Mouse (Mus musculus): ENCODE data around the gene Sema6b. TPM values are rescaled to one million over a fixed set of nuclear protein-coding genes. Genes with fewer than 3 reads are reported as not detected.

The Sema6b gene
- total and polyA plus RNA-seq, 3 experiments = 0.71 to 2.2 (median 1.3) TPM

- no peaks in the 10 kb centered on the region for H3K9me3 ChIP-seq (replicated peaks; ENCODE audit: low read length)
- H3K27me3 ChIP-seq (replicated peaks) = no peaks in the 10 kb centered on the region
- no peak overlapping the region for H3K4me2 ChIP-seq (ENCODE audit: insufficient read depth, low read depth, poor library complexity, severe bottlenecking)
- no peak overlapping the region for H3K4me3 ChIP-seq (replicated peaks in 1 of 3; ENCODE audit: low read depth in 2 of 3, low read length in 2 of 3, poor library complexity in 1 of 3)
- no peak overlapping the region for H3K9ac ChIP-seq (ENCODE audit: insufficient read depth, low read depth)
- DNase-seq (ENCODE audit: extremely low read depth) = no peak
- peaks cover 8 to 30% of the 10 kb centered on the region in 2 experiments for H3K4me1 ChIP-seq (ENCODE audit: control insufficient read depth in 1 of 2, insufficient read depth in 2 of 2)
- peaks cover 52 to 77% of the 10 kb centered on the region in 2 experiments for H3K36me3 ChIP-seq (replicated peaks in 1 of 2; ENCODE audit: control insufficient read depth in 1 of 2, insufficient read depth in 1 of 2, low read length in 1 of 2)
- H3K27ac ChIP-seq (ENCODE audit: insufficient read depth, low read depth) = no peak overlapping the region
- TF ChIP-seq USF2 (conservative IDR thresholded peaks at IDR 0.05; ENCODE audit: low read depth, low read length) (no peak), MAZ (IDR thresholded peaks at IDR 0.05; ENCODE audit: low read depth, low read length) (no peak), POLR2AphosphoS2 (IDR thresholded peaks at IDR 0.05; ENCODE audit: low read depth, low read length) (peak; percentile 53; the same call in 1 of the 2 replicates), ZNF384 (IDR thresholded peaks at IDR 0.05; ENCODE audit: low read depth, low read length) (peak; percentile 55), MYC (IDR thresholded peaks at IDR 0.05; ENCODE audit: low read depth, low read length) (no peak), USF1 (IDR thresholded peaks at IDR 0.05; ENCODE audit: low read depth, low read length) (no peak), JUND (conservative IDR thresholded peaks at IDR 0.05; ENCODE audit: low read depth, low read length) (no peak), RAD21 (IDR thresholded peaks at IDR 0.05; ENCODE audit: low read depth, low read length) (no peak), KAT2A (IDR thresholded peaks at IDR 0.05; ENCODE audit: insufficient replicate concordance, low read length) (no peak), JUN (IDR thresholded peaks at IDR 0.05; ENCODE audit: insufficient read depth, low read depth, low read length) (no peak), MEF2A (IDR thresholded peaks at IDR 0.05; ENCODE audit: borderline replicate concordance, low read depth, low read length) (no peak), BHLHE40 (IDR thresholded peaks at IDR 0.05; ENCODE audit: low read depth, low read length) (no peak), ZKSCAN1 (IDR thresholded peaks at IDR 0.05; ENCODE audit: borderline replicate concordance, low read depth, low read length) (no peak), ZMIZ1 (IDR thresholded peaks at IDR 0.05; ENCODE audit: low read depth, low read length) (no peak), E2F4 (IDR thresholded peaks at IDR 0.05; ENCODE audit: insufficient replicate concordance, low read depth, low read length) (no peak)
- dilution Hi-C loops (cut with MboI; ENCODE audit: extremely low pct_ligation_motif_present, extremely low pct_unique_long_range_greater_than_20kb, low sequenced_read_pairs) (no loop called here), in situ Hi-C loops (cut with MboI; ENCODE audit: low pct_ligation_motif_present, low pct_unique_long_range_greater_than_20kb, low sequenced_read_pairs) (no loop called here)
- H3K79me2 ChIP-seq (replicated peaks; ENCODE audit: control insufficient read depth, extremely low read depth, insufficient read depth, poor library complexity, severe bottlenecking) = peaks cover 17% of the 10 kb centered on the region
Observed at GRCm38 (mm10) chr17:56185281-56186141, 45.4 kb upstream of the Sema6b start.

GRCm38 (mm10) chr17:56183658-56184103 lies 43.5 kb upstream of the Sema6b start, which contains the start of gene Mydgf:
Mydgf (minus strand) TSS chr17:56183920.
- Histone ChIP-seq H3K4me2 (ENCODE audit: insufficient read depth, low read depth, poor library complexity, severe bottlenecking) (peak within 1 kb of the TSS; percentile 93), H3K4me3 (replicated peaks in 1 of 3; ENCODE audit: low read depth in 2 of 3, low read length in 2 of 3, poor library complexity in 1 of 3) (peak within 1 kb of the TSS; percentile 97 to 100 (median 98)), H3K36me3 (replicated peaks in 1 of 2; ENCODE audit: control insufficient read depth in 1 of 2, insufficient read depth in 1 of 2, low read length in 1 of 2) (peaks cover 55 to 77% of the 10 kb centered on the region in 2 experiments), H3K27ac (ENCODE audit: insufficient read depth, low read depth) (peak within 1 kb of the TSS; percentile 62), H3K4me1 (ENCODE audit: control insufficient read depth in 1 of 2, insufficient read depth in 2 of 2) (peaks cover 8 to 30% of the 10 kb centered on the region in 2 experiments), H3K9ac (ENCODE audit: insufficient read depth, low read depth) (peak within 1 kb of the TSS; percentile 89), H3K27me3 (replicated peaks) (no peaks in the 10 kb centered on the region), H3K9me3 (replicated peaks; ENCODE audit: low read length) (no peaks in the 10 kb centered on the region), H3K79me2 (replicated peaks; ENCODE audit: control insufficient read depth, extremely low read depth, insufficient read depth, poor library complexity, severe bottlenecking) (peaks cover 17% of the 10 kb centered on the region)
- dilution Hi-C loops (cut with MboI; ENCODE audit: extremely low pct_ligation_motif_present, extremely low pct_unique_long_range_greater_than_20kb, low sequenced_read_pairs) (no loop called here), in situ Hi-C loops (cut with MboI; ENCODE audit: low pct_ligation_motif_present, low pct_unique_long_range_greater_than_20kb, low sequenced_read_pairs) (no loop called here)
- peak; percentile 92 for DNase-seq (ENCODE audit: extremely low read depth)
- TF ChIP-seq SIN3A (IDR thresholded peaks at IDR 0.05; ENCODE audit: low read length) (peak; percentile 94), MAZ (IDR thresholded peaks at IDR 0.05; ENCODE audit: low read depth, low read length) (peak; percentile 84), RAD21 (IDR thresholded peaks at IDR 0.05; ENCODE audit: low read depth, low read length) (no peak), BHLHE40 (IDR thresholded peaks at IDR 0.05; ENCODE audit: low read depth, low read length) (peak; percentile 93), POLR2A (IDR thresholded peaks at IDR 0.05; ENCODE audit: low read depth, low read length) (peak; percentile 91), IRF4 (IDR thresholded peaks at IDR 0.05; ENCODE audit: low read depth, low read length) (peak; percentile 49; the same call in 1 of the 2 replicates), CTCF (conservative IDR thresholded peaks at IDR 0.05 in 1 of 2, IDR thresholded peaks at IDR 0.05 in 1 of 2; ENCODE audit: low read depth in 2 of 2, low read length in 2 of 2) (no peak), HCFC1 (IDR thresholded peaks at IDR 0.05; ENCODE audit: low read depth, low read length) (peak; percentile 84), ZMIZ1 (IDR thresholded peaks at IDR 0.05; ENCODE audit: low read depth, low read length) (peak; percentile 92), CHD1 (IDR thresholded peaks at IDR 0.05; ENCODE audit: low read depth, low read length) (0 out of 2 replicates have a peak, but pooled peaks have one; percentile 63), MEF2A (IDR thresholded peaks at IDR 0.05; ENCODE audit: borderline replicate concordance, low read depth, low read length) (peak; percentile 71; the same call in 1 of the 2 replicates), RCOR1 (conservative IDR thresholded peaks at IDR 0.05; ENCODE audit: low read depth, low read length) (0 out of 2 replicates have a peak, but pooled peaks have one; percentile 18), UBTF (IDR thresholded peaks at IDR 0.05; ENCODE audit: low read depth, low read length) (no peak), ETS1 (conservative IDR thresholded peaks at IDR 0.05; ENCODE audit: low read depth, low read length) (no peak; the same call in 1 of the 2 replicates), TCF12 (IDR thresholded peaks at IDR 0.05; ENCODE audit: low read depth, low read length) (peak; percentile 97), NRF1 (IDR thresholded peaks at IDR 0.05; ENCODE audit: low read depth, low read length) (peak; percentile 97), MXI1 (IDR thresholded peaks at IDR 0.05; ENCODE audit: low read depth, low read length) (peak; percentile 91), ZC3H11A (IDR thresholded peaks at IDR 0.05; ENCODE audit: low read depth, low read length) (no peak), GABPA (IDR thresholded peaks at IDR 0.05; ENCODE audit: insufficient replicate concordance, low read depth, low read length) (no peak)
